In genomic region chr2:118665616-118666015, GRCm38 (mm10) we compare ENCODE assay signal across 14 mouse cellular contexts. TPM values are rescaled to one million over a fixed set of nuclear protein-coding genes. Genes with fewer than 3 reads are reported as not detected.
A peak's percentile ranks its signal among the peaks of the same experiment; 100 is the strongest.
DNase-seq lines count a peak whose midpoint lies in the region; ATAC-seq and TF ChIP-seq lines count a peak whose summit lies in the region.
"Had no signal": no experiment of that assay in that cellular context is flagged by ENCODE, and none has a peak within 500 bp of the region (broad histone marks: within the 10 kb centered on the region; RNA-seq: fewer than 3 reads in every experiment).

No protein-coding gene starts in this region.

- H3K9ac ChIP-seq in heart, embryonic 14.5 days (ENCODE audit: low read length), result no peak overlapping the region
- no peak overlapping the region for H3K9ac ChIP-seq in heart, adult 2 months (ENCODE audit: low read depth, low read length)
- H3K9ac ChIP-seq in kidney, embryonic 14.5 days (ENCODE audit: low read depth, low read length), result no peak overlapping the region
- H3K9ac ChIP-seq in neural tube, embryonic 13.5 days, result no peak overlapping the region
- H3K9ac ChIP-seq: limb, embryonic 15.5 days had no signal

- no peak for TF ChIP-seq EP300 in heart, adult 2 months (IDR thresholded peaks at IDR 0.05; ENCODE audit: insufficient read depth, low read depth, low read length)

- H3K79me2 ChIP-seq in heart, adult 2 months (replicated peaks; ENCODE audit: control insufficient read depth, insufficient read depth, low read length), result no peaks in the 10 kb centered on the region

- 75% methylated on average over 4 of the region's 4 CpGs for WGBS in heart, embryonic 14.5 days
- 85% methylated on average over 4 of the region's 4 CpGs for WGBS in heart, adult 2 months
- 76% methylated on average over 4 of the region's 4 CpGs for WGBS in kidney, embryonic 14.5 days
- 84% methylated on average over 4 of the region's 4 CpGs for whole genome bisulfite sequencing in neural tube, embryonic 13.5 days

- no peak overlapping the region for H3K27ac ChIP-seq in heart, embryonic 14.5 days (replicated peaks in 1 of 2; ENCODE audit: control insufficient read depth in 1 of 2, insufficient read depth in 1 of 2, low read depth in 2 of 2, low read length in 2 of 2)
- no peak overlapping the region for H3K27ac ChIP-seq in heart, adult 2 months
- no peak overlapping the region for H3K27ac ChIP-seq in kidney, embryonic 14.5 days (ENCODE audit: low read depth, low read length)
- no peak overlapping the region for H3K27ac ChIP-seq in neural tube, embryonic 13.5 days (replicated peaks)
- H3K27ac ChIP-seq: limb, embryonic 15.5 days had no signal

- H3K27me3 ChIP-seq in heart, embryonic 14.5 days (ENCODE audit: control insufficient read depth, insufficient read depth, low read length), result no peaks in the 10 kb centered on the region
- no peaks in the 10 kb centered on the region; the same call in 1 of the 2 replicates for H3K27me3 ChIP-seq in heart, adult 2 months (ENCODE audit: control insufficient read depth, insufficient read depth, low read length)
- H3K27me3 ChIP-seq in kidney, embryonic 14.5 days (ENCODE audit: control insufficient read depth, insufficient read depth, low read length), result peaks cover 19% of the 10 kb centered on the region
- H3K27me3 ChIP-seq in neural tube, embryonic 13.5 days, result peaks cover 28% of the 10 kb centered on the region

- TF ChIP-seq POLR2A in heart, adult 2 months (IDR thresholded peaks at IDR 0.05; ENCODE audit: insufficient read depth, low read depth, low read length), result no peak

- H3K4me3 ChIP-seq in heart, embryonic 14.5 days (ENCODE audit: control insufficient read depth in 1 of 2, insufficient read depth in 1 of 2, low read depth in 1 of 2, low read length in 2 of 2), result no peak overlapping the region
- H3K4me3 ChIP-seq in heart, adult 2 months, result no peak overlapping the region
- no peak overlapping the region for H3K4me3 ChIP-seq in kidney, embryonic 14.5 days (ENCODE audit: low read length)
- H3K4me3 ChIP-seq in neural tube, embryonic 13.5 days, result no peak overlapping the region
- H3K4me3 ChIP-seq: erythroblast, embryonic 14.5 days; limb, embryonic 15.5 days had no signal

- no peaks in the 10 kb centered on the region for H3K9me3 ChIP-seq in heart, embryonic 14.5 days (ENCODE audit: control insufficient read depth, low read length)
- H3K9me3 ChIP-seq in kidney, embryonic 14.5 days (ENCODE audit: control insufficient read depth, low read length), result no peaks in the 10 kb centered on the region
- no peaks in the 10 kb centered on the region for H3K9me3 ChIP-seq in neural tube, embryonic 13.5 days
- H3K9me3 ChIP-seq: limb, embryonic 15.5 days had no signal

- ATAC-seq in heart, embryonic 14.5 days (ENCODE audit: insufficient number of reproducible peaks, insufficient read depth, low FRiP score, low read depth), result no peak
- no peak for ATAC-seq in kidney, embryonic 14.5 days (ENCODE audit: low FRiP score, low TSS enrichment)
- no peak for ATAC-seq in neural tube, embryonic 13.5 days (ENCODE audit: low read depth)
- ATAC-seq: inflammation-experienced regulatory T-cells, adult 6 months had no signal

- H3K4me2 ChIP-seq in heart, embryonic 14.5 days (ENCODE audit: low read length), result peak overlapping the region; percentile 80
- no peak overlapping the region for H3K4me2 ChIP-seq in kidney, embryonic 14.5 days (replicated peaks; ENCODE audit: low read depth, low read length)
- H3K4me2 ChIP-seq in neural tube, embryonic 13.5 days, result 0 out of 2 replicates have a peak overlapping the region, but pooled peaks have one; percentile 76
- H3K4me2 ChIP-seq: limb, embryonic 15.5 days had no signal

- peaks cover 46 to 61% of the 10 kb centered on the region in 2 experiments for H3K4me1 ChIP-seq in heart, embryonic 14.5 days (ENCODE audit: control insufficient read depth in 2 of 2, insufficient read depth in 2 of 2, low read length in 2 of 2)
- H3K4me1 ChIP-seq in heart, adult 2 months (ENCODE audit: control insufficient read depth, insufficient read depth, low read length), result no peaks in the 10 kb centered on the region
- peaks cover 14% of the 10 kb centered on the region; the same call in 1 of the 2 replicates for H3K4me1 ChIP-seq in kidney, embryonic 14.5 days (ENCODE audit: control insufficient read depth, insufficient read depth, low read length)
- peaks cover 43% of the 10 kb centered on the region for H3K4me1 ChIP-seq in neural tube, embryonic 13.5 days (replicated peaks)

- intact Hi-C loops in heart, adult 2 months (cut with DNase I), result no loop called here

- no peaks in the 10 kb centered on the region for H3K36me3 ChIP-seq in heart, embryonic 14.5 days (ENCODE audit: control insufficient read depth, insufficient read depth, low read length)
- no peaks in the 10 kb centered on the region for H3K36me3 ChIP-seq in heart, adult 2 months (ENCODE audit: control insufficient read depth, insufficient read depth, low read length)
- no peaks in the 10 kb centered on the region for H3K36me3 ChIP-seq in kidney, embryonic 14.5 days (ENCODE audit: control insufficient read depth, insufficient read depth, low read length)
- no peaks in the 10 kb centered on the region for H3K36me3 ChIP-seq in neural tube, embryonic 13.5 days
- H3K36me3 ChIP-seq: limb, embryonic 15.5 days had no signal

- no peak for TF ChIP-seq CTCF in heart, adult 2 months (IDR thresholded peaks at IDR 0.05)

- DNase-seq in heart, adult 2 months, result no peak
- peak; percentile 56 for DNase-seq in kidney, postnatal 14 days
- DNase-seq in neural tube, embryonic 10.5 days (ENCODE audit: extremely low spot score, low spot score), result no peak
- DNase-seq in ovary, postnatal 14 days (ENCODE audit: low spot score), result no peak
- DNase-seq: cerebellum, adult 2 months; gastrocnemius, postnatal 25 days; kidney, postnatal 10 days had no signal

RNA-seq across cellular contexts. Expression of gene Pak6, which starts 2.5 kb away (rescaled TPM):
- polyA plus RNA-seq in heart, embryonic 14.5 days (2014; fragmentation: Nextera tagmentation; extraction: Ambion mirVana), result 8.3 and 8.6 TPM in 2 replicates
- 1 to 10 TPM; 6.1 to 8.1 TPM for total RNA-seq in heart, adult 2 months (2021)
- polyA plus RNA-seq in heart, adult 2 months (2012; rRNA removed), result 11.1 and 12.7 TPM in 2 replicates
- polyA plus RNA-seq in kidney, embryonic 14.5 days (2014; fragmentation: Nextera tagmentation; extraction: Ambion mirVana), result 0.54 and 0.90 TPM in 2 replicates
- polyA plus RNA-seq in neural tube, embryonic 13.5 days (2015; fragmentation: Nextera tagmentation; extraction: Ambion mirVana), result 12.1 and 15.8 TPM in 2 replicates

RNA-seq across cellular contexts. Expression of gene Ankrd63, which starts 38.1 kb away (rescaled TPM):
- 2.1 and 3.0 TPM in 2 replicates for polyA plus RNA-seq in heart, embryonic 14.5 days (2014; fragmentation: Nextera tagmentation; extraction: Ambion mirVana)
- total RNA-seq in heart, adult 2 months (2021), result 1 to 10 TPM; 1.3 to 2.5 TPM
- polyA plus RNA-seq in heart, adult 2 months (2012; rRNA removed), result 1.1 and 3.5 TPM in 2 replicates
- polyA plus RNA-seq in kidney, embryonic 14.5 days (2014; fragmentation: Nextera tagmentation; extraction: Ambion mirVana), result 0.24 and 0.65 TPM in 2 replicates
- not detected in 2 replicates for polyA plus RNA-seq in neural tube, embryonic 13.5 days (2015; fragmentation: Nextera tagmentation; extraction: Ambion mirVana)
- total RNA-seq: gastrocnemius, postnatal 25 days had no signal
- polyA plus RNA-seq: embryonic facial prominence, embryonic 11.5 days; erythroblast, embryonic 14.5 days; inflammation-experienced regulatory T-cells, adult 6 months had no signal
